Mouse (Mus musculus) bone marrow, adult 2 months (tissue): ENCODE results near the gene Hps4. TPM values are rescaled to one million over a fixed set of nuclear protein-coding genes. Genes with fewer than 3 reads are reported as not detected.
"Not testable (repeated sequence)": the region's sequence is repeated elsewhere in the genome, so short reads cannot be mapped to it uniquely, and the experiment has no call there.

Experiments used
- H3K27ac ChIP-seq: fragments of 200-500 bp; 2 replicates; pipeline ENCODE4 v1.5.1; 2012; ENCODE audit warnings: low read depth, mild to moderate bottlenecking, control low read depth, inconsistent platforms, low read length; ENCODE audit not compliant: control insufficient read depth, poor library complexity, insufficient read depth
- H3K4me1 ChIP-seq: fragments of 200-500 bp; 2 replicates; pipeline ENCODE4 v1.6.1; 2011; ENCODE audit warnings: low read length; ENCODE audit not compliant: control insufficient read depth, insufficient read depth
- H3K4me3 ChIP-seq: fragments of 200-500 bp; replicated peaks from 2 replicates; pipeline ENCODE3; 2011; ENCODE audit warnings: mild to moderate bottlenecking, low read depth, low read length, control low read depth; ENCODE audit not compliant: control insufficient read depth
- CTCF ChIP-seq: fragments of 200-500 bp; IDR thresholded peaks from 2 replicates; pipeline ENCODE4 v1.5.1; 2011; ENCODE audit warnings: low read length, control low read depth; ENCODE audit not compliant: control insufficient read depth, insufficient read depth
- POLR2A ChIP-seq: fragments of 200-500 bp; IDR thresholded peaks from 2 replicates; pipeline ENCODE4 v1.6.1; 2011; ENCODE audit warnings: low read depth, mild to moderate bottlenecking, control low read depth, low read length, borderline replicate concordance; ENCODE audit not compliant: control insufficient read depth
- WGBS: fragments of 180-500 bp; shearing (Covaris S2); methylation state at CpG from one replicate; pipeline ENCODE4 v1.1.7; 2018; 5-methylcytosine and 5-hydroxymethylcytosine counted together
- polyA plus RNA-seq: library from polyadenylated mRNA; stranded (reverse); fragments of >200 nt; gene quantifications from 2 replicates; pipeline ENCODE4 v1.2.4, GENCODE M21; 2011; ENCODE audit warnings: low replicate concordance; ENCODE audit not compliant: missing spikeins, insufficient read depth, insufficient read length

The Hps4 gene
- polyA plus RNA-seq, 1 experiment = 42.4 TPM

DNA sequence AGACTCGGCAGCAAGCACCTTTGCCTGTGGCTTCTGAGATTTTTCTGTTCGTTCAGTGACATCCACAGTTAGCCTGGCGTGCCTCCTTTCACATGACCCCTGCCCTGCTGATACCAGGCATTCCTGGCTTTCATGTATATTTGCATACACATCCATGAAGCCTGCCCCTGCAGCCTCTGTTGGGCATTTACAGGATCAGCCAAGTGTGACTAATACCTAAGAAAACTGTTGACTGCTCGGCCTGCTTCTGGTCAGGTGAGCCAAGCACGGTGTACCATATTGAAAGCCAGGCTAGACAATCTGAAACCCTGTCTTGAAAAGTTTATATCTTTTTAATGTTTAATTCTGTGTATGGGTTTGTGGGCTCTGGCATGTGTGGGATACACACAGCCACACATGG lies 26.4 kb upstream of the Hps4 start:
- no peak overlapping the region for H3K27ac ChIP-seq
- TF ChIP-seq POLR2A (no peak), CTCF (no peak)
- no peaks in the 10 kb centered on the region for H3K4me1 ChIP-seq
- 81% methylated on average over 5 of the region's 5 CpGs for WGBS
- H3K4me3 ChIP-seq = no peak overlapping the region

DNA sequence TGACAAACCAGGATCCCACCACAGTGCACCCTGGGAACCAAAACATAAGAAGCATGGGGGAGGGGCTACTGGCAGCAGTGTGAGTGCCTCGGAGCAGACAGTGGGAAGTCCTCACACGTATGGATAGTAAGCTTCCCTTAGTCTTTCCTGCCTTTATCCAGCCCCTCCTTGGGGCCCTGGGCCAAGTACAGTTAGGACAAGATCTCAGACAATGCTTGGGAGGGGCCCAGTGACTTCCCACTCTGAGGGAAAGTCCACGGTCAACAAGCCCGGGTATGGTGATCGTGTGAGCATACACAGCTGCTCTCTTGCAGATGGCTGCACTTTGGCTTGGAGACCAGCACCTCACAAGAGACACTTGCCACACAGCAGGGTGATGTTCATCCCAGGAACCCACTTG lies 25.6 kb upstream of the Hps4 start:
- H3K27ac ChIP-seq = no peak overlapping the region
- no peak for TF ChIP-seq CTCF
- TF ChIP-seq POLR2A = no peak
- H3K4me1 ChIP-seq = no peaks in the 10 kb centered on the region
- WGBS = 17% methylated on average over 5 of the region's 5 CpGs
- H3K4me3 ChIP-seq = no peak overlapping the region

DNA sequence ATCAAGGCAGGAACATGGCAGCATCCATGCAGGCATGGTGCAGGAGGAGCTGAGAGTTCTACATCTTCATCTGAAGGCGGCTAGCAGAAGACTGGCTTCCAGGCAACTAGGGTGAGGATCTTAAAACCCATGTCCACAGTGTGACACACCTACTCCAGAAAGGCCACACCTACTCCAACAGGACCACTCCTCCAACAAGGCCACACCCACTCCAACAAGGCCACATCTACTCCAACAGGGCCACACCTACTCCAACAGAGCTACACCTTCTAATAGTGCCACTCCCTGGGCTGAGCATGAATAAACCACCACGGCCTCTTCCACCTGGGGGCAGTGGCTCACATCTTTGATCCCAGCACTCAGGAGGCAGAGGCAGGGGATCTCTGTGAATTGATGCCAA lies 23.5 kb upstream of the Hps4 start:
- H3K27ac ChIP-seq, H3K4me3 ChIP-seq, H3K4me1 ChIP-seq: not testable (repeated sequence)
- WGBS = 61% methylated on average over 2 of the region's 2 CpGs

DNA sequence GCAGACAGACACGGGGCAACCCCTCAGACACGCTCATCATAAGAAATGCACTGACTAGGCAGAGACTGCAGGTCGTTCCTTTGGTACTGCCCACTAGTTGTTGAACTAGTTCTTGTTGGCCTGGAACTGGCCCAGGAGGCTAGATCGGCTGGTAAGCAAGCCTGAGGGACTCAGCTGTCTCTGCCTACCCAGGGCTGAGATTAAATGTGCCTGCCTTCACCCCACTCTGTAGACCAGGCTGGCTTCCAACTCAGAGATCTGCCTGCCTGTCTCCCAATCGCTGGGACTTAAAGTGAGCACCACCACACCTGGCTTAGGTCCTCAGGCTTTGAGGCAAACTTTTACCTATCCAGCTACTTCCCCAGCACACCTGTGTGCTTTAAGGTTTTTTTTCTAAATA lies 22.5 kb upstream of the Hps4 start:
- 73% methylated on average over 5 of the region's 5 CpGs for WGBS
- no peak overlapping the region for H3K4me3 ChIP-seq
- no peaks in the 10 kb centered on the region; the same call in 1 of the 2 replicates for H3K4me1 ChIP-seq
- TF ChIP-seq CTCF = no peak
- TF ChIP-seq POLR2A = no peak
- H3K27ac ChIP-seq = no peak overlapping the region

DNA sequence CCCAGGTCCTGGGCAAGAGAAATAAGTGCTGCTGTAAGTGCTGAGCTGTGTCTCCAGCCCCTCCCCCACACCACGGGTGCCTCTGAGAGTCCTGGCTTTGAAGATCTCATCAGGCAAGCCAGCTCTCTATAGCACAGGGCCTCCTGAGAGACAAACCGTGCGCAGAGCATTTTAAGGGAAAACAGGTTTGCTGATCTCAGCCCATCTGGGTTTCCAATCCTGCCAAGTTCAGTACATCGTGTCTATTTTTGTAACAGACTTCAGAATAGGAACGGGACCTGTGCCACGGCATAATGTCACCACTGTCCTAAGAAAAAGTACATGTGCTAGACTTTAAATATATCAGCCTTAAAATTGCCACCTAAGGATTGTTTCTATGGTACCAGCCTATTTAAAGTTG lies 21.9 kb upstream of the Hps4 start:
- Histone ChIP-seq H3K27ac (no peak overlapping the region), H3K4me1 (peaks cover 1% of the 10 kb centered on the region; the same call in 1 of the 2 replicates), H3K4me3 (no peak overlapping the region)
- no peak for TF ChIP-seq CTCF
- TF ChIP-seq POLR2A = no peak
- WGBS = 77% methylated on average over 6 of the region's 6 CpGs

DNA sequence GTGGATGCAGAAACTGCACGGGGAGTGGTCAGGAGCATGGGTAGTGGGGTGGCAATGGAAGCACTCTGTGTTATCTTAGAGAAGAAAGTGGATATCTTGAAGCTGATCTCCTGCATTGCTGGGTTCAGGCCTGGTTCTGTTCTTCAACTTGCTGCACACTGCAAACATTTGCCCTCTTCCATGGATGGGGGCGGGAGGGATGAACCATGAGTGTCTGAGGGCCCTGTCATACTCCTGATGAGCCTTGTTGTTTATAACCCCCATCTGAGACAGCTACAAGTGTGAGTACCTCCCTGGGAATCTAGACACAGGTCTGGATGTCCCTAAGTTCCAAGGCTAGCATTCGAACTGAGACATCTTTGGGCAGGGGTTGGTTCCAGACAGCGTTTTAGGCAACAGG lies 21.5 kb upstream of the Hps4 start:
- 84% methylated on average over 4 of the region's 4 CpGs for WGBS
- Histone ChIP-seq H3K4me1 (peaks cover 1% of the 10 kb centered on the region; the same call in 1 of the 2 replicates), H3K27ac (no peak overlapping the region), H3K4me3 (no peak overlapping the region)
- TF ChIP-seq POLR2A (no peak), CTCF (no peak)

DNA sequence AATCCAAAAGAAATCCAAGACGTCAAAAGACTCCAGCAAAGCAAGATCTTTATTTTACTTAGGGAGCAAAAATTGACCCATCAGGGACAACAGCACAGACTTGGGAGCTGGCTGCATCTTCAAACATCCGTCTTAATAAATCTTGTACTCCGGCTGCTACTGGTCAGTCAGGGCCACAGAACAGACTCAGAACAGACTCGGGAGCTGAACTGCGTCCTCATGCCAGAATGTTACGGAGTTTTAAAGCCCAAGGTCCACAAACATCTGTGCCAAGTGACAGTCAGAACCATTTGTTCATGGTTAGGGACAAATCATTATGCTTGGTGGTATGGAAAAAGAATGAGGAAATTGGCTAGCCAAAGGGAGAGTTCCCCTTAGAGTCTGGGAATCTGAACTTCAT lies 19.6 kb upstream of the Hps4 start:
- 89% methylated on average over 6 of the region's 6 CpGs for WGBS
- Histone ChIP-seq H3K4me1 (peaks cover 1% of the 10 kb centered on the region; the same call in 1 of the 2 replicates), H3K27ac (no peak overlapping the region), H3K4me3 (no peak overlapping the region)
- TF ChIP-seq CTCF (no peak), POLR2A (no peak)

DNA sequence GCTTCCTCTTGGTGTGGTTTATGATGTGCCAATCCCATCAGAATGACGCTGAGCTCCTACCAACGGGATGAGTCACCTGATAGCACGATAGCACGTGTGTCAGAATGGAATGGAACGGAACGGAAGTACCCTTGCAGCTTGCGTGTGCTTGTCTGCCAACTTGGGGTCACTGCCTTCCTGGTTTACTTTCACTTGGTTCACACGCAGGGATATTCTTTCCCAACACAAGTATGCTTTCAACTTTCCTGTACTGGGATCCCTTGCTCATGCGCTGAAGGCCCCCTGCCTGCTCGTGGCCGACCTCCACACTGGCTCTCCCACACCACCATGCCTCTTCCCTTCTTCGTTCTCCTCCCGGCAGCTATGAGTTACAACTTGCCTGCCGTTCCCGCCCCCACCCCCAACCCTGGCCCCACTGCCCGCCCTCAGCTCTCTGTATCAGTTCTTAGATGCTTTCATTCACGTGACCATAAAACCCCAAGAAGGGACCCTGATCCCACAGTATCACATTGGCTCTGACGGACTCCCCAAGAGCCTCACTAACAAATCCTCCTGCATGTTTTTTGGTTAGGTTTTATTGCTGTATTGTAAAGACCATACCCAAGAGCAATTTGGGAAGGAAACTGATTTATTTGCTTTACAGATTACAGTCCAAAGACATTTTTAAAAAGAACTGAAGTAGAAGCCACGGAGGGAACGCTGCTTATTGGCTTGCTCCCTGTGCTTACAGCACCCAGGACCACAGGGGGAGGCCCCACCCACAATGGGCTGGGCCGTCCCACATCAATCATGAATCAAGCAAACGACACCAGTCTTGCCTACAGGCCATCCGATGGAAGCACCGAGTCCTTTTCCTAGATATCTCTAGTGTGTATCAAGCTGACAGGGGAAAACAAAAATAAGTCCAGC lies 18.0 kb upstream of the Hps4 start:
- TF ChIP-seq CTCF (no peak), POLR2A (no peak)
- WGBS = 1% methylated on average over 24 of the region's 24 CpGs
- H3K4me3 ChIP-seq = peak overlapping the region; percentile 59
- no peak overlapping the region; the same call in 1 of the 2 replicates for H3K27ac ChIP-seq
- H3K4me1 ChIP-seq = peaks cover 1% of the 10 kb centered on the region; the same call in 1 of the 2 replicates
